Mouse (Mus musculus): ENCODE results near the gene Ddx54.

Ddx54 gene

GRCm38 (mm10) chr5:120674229-120675145, 61.9 kb downstream of the Ddx54 start:
- DNase-seq (ENCODE audit: extremely low read depth, low read depth, low spot score): no peak

- no peak for DNase-seq (ENCODE audit: extremely low read depth, low read depth, low spot score)
These were observed 65.0 kb downstream of the Ddx54 start for GRCm38 (mm10) chr5:120677516-120677915.
